ENCODE assay signal across 21 mouse cellular contexts in genomic region chr16:10009743-10010142, GRCm38 (mm10). TPM values are rescaled to one million over a fixed set of nuclear protein-coding genes. Genes with fewer than 3 reads are reported as not detected.
DNase-seq lines count a peak whose midpoint lies in the region; ATAC-seq and TF ChIP-seq lines count a peak whose summit lies in the region.
"Had no signal": no experiment of that assay in that cellular context is flagged by ENCODE, and none has a peak within 500 bp of the region (broad histone marks: within the 10 kb centered on the region; RNA-seq: fewer than 3 reads in every experiment).

No protein-coding gene starts in this region.

- H3K27me3 ChIP-seq in intestine, postnatal 0 days (replicated peaks; ENCODE audit: control insufficient read depth, insufficient read depth, low read length), result no peaks in the 10 kb centered on the region
- H3K27me3 ChIP-seq in intestine, embryonic 16.5 days (replicated peaks; ENCODE audit: control insufficient read depth, insufficient read depth, low read length), result no peaks in the 10 kb centered on the region
- peaks cover 16% of the 10 kb centered on the region for H3K27me3 ChIP-seq in CH12.LX (replicated peaks)
- H3K27me3 ChIP-seq in limb, embryonic 10.5 days (ENCODE audit: low read depth, poor library complexity, severe bottlenecking), result no peaks in the 10 kb centered on the region
- H3K27me3 ChIP-seq: limb, embryonic 13.5 days; liver, embryonic 13.5 days; megakaryocyte, embryonic 14.5 days; midbrain, embryonic 13.5 days had no signal

- TF ChIP-seq CTCF in intestine, postnatal 0 days (IDR thresholded peaks at IDR 0.05; ENCODE audit: low read depth), result 0 out of 2 replicates have a peak, but pooled peaks have one; percentile 8
- peak; percentile 61 to 69; a peak in 3 of 4 replicates for TF ChIP-seq CTCF in CH12.LX (conservative IDR thresholded peaks at IDR 0.05 in 1 of 2, IDR thresholded peaks at IDR 0.05 in 1 of 2; ENCODE audit: low read depth in 2 of 2, low read length in 2 of 2)

- in situ Hi-C loops in CH12.LX (cut with MboI; ENCODE audit: low pct_ligation_motif_present, low pct_unique_long_range_greater_than_20kb, low sequenced_read_pairs), result no loop called here

- H3K36me3 ChIP-seq in intestine, postnatal 0 days (ENCODE audit: control insufficient read depth, insufficient read depth), result no peaks in the 10 kb centered on the region
- no peaks in the 10 kb centered on the region for H3K36me3 ChIP-seq in intestine, embryonic 16.5 days (ENCODE audit: control insufficient read depth, insufficient read depth, low read length)
- no peaks in the 10 kb centered on the region for H3K36me3 ChIP-seq in CH12.LX (replicated peaks in 1 of 2; ENCODE audit: control insufficient read depth in 1 of 2, insufficient read depth in 1 of 2, low read length in 1 of 2)
- H3K36me3 ChIP-seq in limb, embryonic 10.5 days, result no peaks in the 10 kb centered on the region
- H3K36me3 ChIP-seq: hindbrain, embryonic 10.5 days; limb, embryonic 13.5 days; liver, embryonic 13.5 days; midbrain, embryonic 13.5 days had no signal

- H3K9ac ChIP-seq in intestine, postnatal 0 days (ENCODE audit: low read depth, low read length), result no peak overlapping the region
- H3K9ac ChIP-seq in intestine, embryonic 16.5 days (ENCODE audit: low read depth, low read length), result no peak overlapping the region
- no peak overlapping the region for H3K9ac ChIP-seq in CH12.LX (ENCODE audit: insufficient read depth, low read depth)
- H3K9ac ChIP-seq: limb, embryonic 13.5 days; liver, embryonic 13.5 days; lung, embryonic 14.5 days; midbrain, embryonic 13.5 days had no signal

- TF ChIP-seq POLR2A in CH12.LX (IDR thresholded peaks at IDR 0.05; ENCODE audit: low read depth, low read length), result no peak

- TF ChIP-seq RAD21 in CH12.LX (IDR thresholded peaks at IDR 0.05; ENCODE audit: low read depth, low read length), result peak; percentile 11

- no peaks in the 10 kb centered on the region for H3K4me1 ChIP-seq in intestine, postnatal 0 days (replicated peaks; ENCODE audit: control insufficient read depth, insufficient read depth, low read length)
- H3K4me1 ChIP-seq in intestine, embryonic 16.5 days (ENCODE audit: control insufficient read depth, insufficient read depth, low read length), result no peaks in the 10 kb centered on the region
- H3K4me1 ChIP-seq in CH12.LX (ENCODE audit: control insufficient read depth in 1 of 2, insufficient read depth in 2 of 2), result no peaks in the 10 kb centered on the region
- H3K4me1 ChIP-seq in limb, embryonic 10.5 days, result no peaks in the 10 kb centered on the region
- H3K4me1 ChIP-seq: hindbrain, embryonic 10.5 days; limb, embryonic 13.5 days; liver, embryonic 13.5 days; megakaryocyte, embryonic 14.5 days; midbrain, embryonic 13.5 days had no signal

- no peak overlapping the region for H3K27ac ChIP-seq in intestine, postnatal 0 days (ENCODE audit: low read depth, low read length)
- H3K27ac ChIP-seq in intestine, embryonic 16.5 days (ENCODE audit: low read length), result no peak overlapping the region
- H3K27ac ChIP-seq in CH12.LX (ENCODE audit: insufficient read depth, low read depth), result no peak overlapping the region
- H3K27ac ChIP-seq in limb, embryonic 10.5 days, result no peak overlapping the region
- H3K27ac ChIP-seq: hindbrain, embryonic 10.5 days; kidney, postnatal 0 days; limb, embryonic 13.5 days; liver, embryonic 13.5 days; midbrain, embryonic 13.5 days had no signal

- no peak overlapping the region for H3K4me3 ChIP-seq in intestine, postnatal 0 days (ENCODE audit: low read depth, low read length)
- no peak overlapping the region for H3K4me3 ChIP-seq in intestine, embryonic 16.5 days (ENCODE audit: low read length)
- no peak overlapping the region for H3K4me3 ChIP-seq in CH12.LX (replicated peaks in 1 of 3; ENCODE audit: low read depth in 2 of 3, low read length in 2 of 3, poor library complexity in 1 of 3)
- no peak overlapping the region for H3K4me3 ChIP-seq in limb, embryonic 10.5 days
- H3K4me3 ChIP-seq: hindbrain, embryonic 10.5 days; limb, embryonic 13.5 days; liver, embryonic 13.5 days; megakaryocyte, embryonic 14.5 days; midbrain, embryonic 13.5 days had no signal

- H3K4me2 ChIP-seq in intestine, postnatal 0 days (replicated peaks; ENCODE audit: low read depth), result no peak overlapping the region
- H3K4me2 ChIP-seq in intestine, embryonic 16.5 days (ENCODE audit: low read depth, low read length), result no peak overlapping the region
- H3K4me2 ChIP-seq in CH12.LX (ENCODE audit: insufficient read depth, low read depth, poor library complexity, severe bottlenecking), result no peak overlapping the region
- H3K4me2 ChIP-seq: limb, embryonic 13.5 days; liver, embryonic 13.5 days; lung, embryonic 14.5 days; midbrain, embryonic 13.5 days had no signal

- no peaks in the 10 kb centered on the region for H3K9me3 ChIP-seq in intestine, postnatal 0 days (ENCODE audit: control insufficient read depth)
- peaks cover 3% of the 10 kb centered on the region; the same call in 1 of the 2 replicates for H3K9me3 ChIP-seq in intestine, embryonic 16.5 days (ENCODE audit: control insufficient read depth, low read length)
- peaks cover 9% of the 10 kb centered on the region for H3K9me3 ChIP-seq in CH12.LX (replicated peaks; ENCODE audit: low read length)
- H3K9me3 ChIP-seq in limb, embryonic 10.5 days (replicated peaks), result no peaks in the 10 kb centered on the region
- H3K9me3 ChIP-seq: limb, embryonic 13.5 days; liver, embryonic 13.5 days had no signal

- dilution Hi-C loops in CH12.LX (cut with MboI; ENCODE audit: extremely low pct_ligation_motif_present, extremely low pct_unique_long_range_greater_than_20kb, low sequenced_read_pairs), result no loop called here

- no peak for ATAC-seq in intestine, postnatal 0 days
- ATAC-seq in intestine, embryonic 16.5 days, result no peak
- ATAC-seq: midbrain, embryonic 13.5 days had no signal

- TF ChIP-seq EP300 in CH12.LX (IDR thresholded peaks at IDR 0.05; ENCODE audit: low read length), result no peak

- DNase-seq in CH12.LX (ENCODE audit: extremely low read depth) (peak; percentile 30), ES-CJ7 (ENCODE audit: low read depth, low spot score) (peak; percentile 23), adipocyte (ENCODE audit: low spot score) (no peak)
- DNase-seq in limb, embryonic 10.5 days (ENCODE audit: low spot score), result peak; percentile 5
- no peak for DNase-seq in lung, postnatal 25 days (ENCODE audit: low spot score)
- DNase-seq: adrenal gland, postnatal 36 days; cerebellum, postnatal 10 days; gastrocnemius, postnatal 25 days; kidney, adult 18-20 months; liver, embryonic 13.5 days; lung, embryonic 14.5 days; lung, postnatal 36 days; thymus, postnatal 25 days had no signal

- H3K79me2 ChIP-seq in CH12.LX (replicated peaks; ENCODE audit: control insufficient read depth, extremely low read depth, insufficient read depth, poor library complexity, severe bottlenecking), result no peaks in the 10 kb centered on the region

- 41% methylated on average over 1 of the region's 1 CpGs for WGBS in intestine, postnatal 0 days
- WGBS in intestine, embryonic 16.5 days, result 58% methylated on average over 1 of the region's 1 CpGs
- 59% methylated on average over 1 of the region's 1 CpGs for WGBS in limb, embryonic 10.5 days

TF ChIP-seq in CH12.LX, 34 proteins besides CTCF, POLR2A, EP300 and RAD21:
- TF ChIP-seq MYC (IDR thresholded peaks at IDR 0.05; ENCODE audit: low read depth, low read length) (no peak), PAX5 (IDR thresholded peaks at IDR 0.05; ENCODE audit: low read length) (no peak), USF1 (IDR thresholded peaks at IDR 0.05; ENCODE audit: low read depth, low read length) (no peak), E2F4 (IDR thresholded peaks at IDR 0.05; ENCODE audit: insufficient replicate concordance, low read depth, low read length) (no peak), JUND (conservative IDR thresholded peaks at IDR 0.05; ENCODE audit: low read depth, low read length) (no peak), MAZ (IDR thresholded peaks at IDR 0.05; ENCODE audit: low read depth, low read length) (no peak), JUN (IDR thresholded peaks at IDR 0.05; ENCODE audit: insufficient read depth, low read depth, low read length) (no peak), ZNF384 (IDR thresholded peaks at IDR 0.05; ENCODE audit: low read depth, low read length) (no peak), SMC3 (IDR thresholded peaks at IDR 0.05; ENCODE audit: low read depth, low read length) (no peak), UBTF (IDR thresholded peaks at IDR 0.05; ENCODE audit: low read depth, low read length) (no peak), ZKSCAN1 (IDR thresholded peaks at IDR 0.05; ENCODE audit: borderline replicate concordance, low read depth, low read length) (no peak), TBP (conservative IDR thresholded peaks at IDR 0.05; ENCODE audit: low read depth, low read length) (no peak), MEF2A (IDR thresholded peaks at IDR 0.05; ENCODE audit: borderline replicate concordance, low read depth, low read length) (no peak), HCFC1 (IDR thresholded peaks at IDR 0.05; ENCODE audit: low read depth, low read length) (no peak), ZC3H11A (IDR thresholded peaks at IDR 0.05; ENCODE audit: low read depth, low read length) (no peak), CHD1 (IDR thresholded peaks at IDR 0.05; ENCODE audit: low read depth, low read length) (no peak), BHLHE40 (IDR thresholded peaks at IDR 0.05; ENCODE audit: low read depth, low read length) (no peak), TCF12 (IDR thresholded peaks at IDR 0.05; ENCODE audit: low read depth, low read length) (no peak)

RNA-seq across cellular contexts. Expression of gene Grin2a, which starts 14.4 kb away (rescaled TPM):
- 0.03 TPM in 1 of 2 replicates, not detected in the other for polyA plus RNA-seq in intestine, postnatal 0 days (2015; fragmentation: Nextera tagmentation; extraction: Ambion mirVana)
- 0.12 TPM in 2 replicates for polyA plus RNA-seq in intestine, embryonic 16.5 days (2015; fragmentation: Nextera tagmentation; extraction: Ambion mirVana)
- total RNA-seq in CH12.LX (2012; rRNA removed) (not detected in 2 replicates), CH12.LX (2014; rRNA removed) (not detected in 2 replicates)
- polyA plus RNA-seq in CH12.LX (2012; ENCODE audit: insufficient read length, low read depth), result not detected in 2 replicates
- polyA plus RNA-seq in limb, embryonic 10.5 days (2016; fragmentation: Nextera tagmentation; extraction: Ambion mirVana), result 0.05 TPM in 1 of 2 replicates, not detected in the other
- total RNA-seq: monocyte, adult 5-6 weeks had no signal

Comparison
In these comparisons a context has a peak if more than half of its experiments do, and no peak if none do; other contexts are left out.
1. DNase-seq: peak in CH12.LX (single experiment), ES-CJ7 (single experiment) and limb, embryonic 10.5 days (single experiment); none in adipocyte (single experiment) and lung, postnatal 25 days (single experiment).